9 mouse cellular contexts compared by ENCODE assay signal in genomic region chr17:8580360-8580759, GRCm38 (mm10). TPM values are rescaled to one million over a fixed set of nuclear protein-coding genes. Genes with fewer than 3 reads are reported as not detected.
A peak's percentile ranks its signal among the peaks of the same experiment; 100 is the strongest.
DNase-seq lines count a peak whose midpoint lies in the region; ATAC-seq and TF ChIP-seq lines count a peak whose summit lies in the region.
"Had no signal": no experiment of that assay in that cellular context is flagged by ENCODE, and none has a peak within 500 bp of the region (broad histone marks: within the 10 kb centered on the region; RNA-seq: fewer than 3 reads in every experiment).

No protein-coding gene starts in this region.

- H3K4me1 ChIP-seq in lung, embryonic 14.5 days (ENCODE audit: insufficient read depth), result no peaks in the 10 kb centered on the region

- CTCF ChIA-PET in Patski (lab: Charles Lee), result no interaction called here

- H3K4me2 ChIP-seq in lung, embryonic 14.5 days, result no peak overlapping the region

- intact Hi-C loops in gastrocnemius, adult 2 months (cut with DNase I), result no loop called here
- intact Hi-C loops in gastrocnemius, postnatal 14 days (cut with DNase I; ENCODE audit: low total_unique reads), result no loop called here

- no peaks in the 10 kb centered on the region for H3K36me3 ChIP-seq in lung, embryonic 14.5 days (ENCODE audit: insufficient read depth)

- H3K27me3 ChIP-seq in lung, embryonic 14.5 days (ENCODE audit: insufficient read depth, low read length), result no peaks in the 10 kb centered on the region
- no peaks in the 10 kb centered on the region for H3K27me3 ChIP-seq in Patski

- H3K27ac ChIP-seq in gastrocnemius, adult 2 months, result no peak overlapping the region
- H3K27ac ChIP-seq in lung, embryonic 14.5 days (ENCODE audit: low read depth), result no peak overlapping the region

- WGBS in lung, embryonic 14.5 days, result 62% methylated on average over 3 of the region's 3 CpGs

- no peak for ATAC-seq in lung, embryonic 14.5 days (ENCODE audit: insufficient read depth)
- no peak for ATAC-seq in Patski
- no peak for ATAC-seq in activated CD4-positive, CD25-positive, alpha-beta regulatory T cell, adult 4 months

- DNase-seq in gastrocnemius, adult 2 months, result no peak
- DNase-seq in gastrocnemius, postnatal 14 days, result no peak
- peak; percentile 44 for DNase-seq in lung, embryonic 14.5 days
- DNase-seq in lung, postnatal 25 days (ENCODE audit: low spot score), result no peak
- no peak for DNase-seq in Patski (ENCODE audit: low read depth, low spot score)
- peak; percentile 32 for DNase-seq in mesoderm, embryonic 11.5 days (ENCODE audit: low read depth, low spot score)
- DNase-seq in urinary bladder, postnatal 14 days (ENCODE audit: low spot score), result no peak

- POLR2A ChIA-PET in Patski (lab: Charles Lee), result no interaction called here

- no peak overlapping the region for H3K9ac ChIP-seq in lung, embryonic 14.5 days

- in situ Hi-C loops in Patski (cut with MboI; ENCODE audit: low pct_unique_long_range_greater_than_20kb), result no loop called here

- H3K9me3 ChIP-seq in lung, embryonic 14.5 days (ENCODE audit: low read depth, low read length), result no peaks in the 10 kb centered on the region

- TF ChIP-seq CTCF in gastrocnemius, adult 2 months (IDR thresholded peaks at IDR 0.05), result peak; percentile 59
- peak; percentile 53 for TF ChIP-seq CTCF in lung, embryonic 14.5 days (IDR thresholded peaks at IDR 0.05; ENCODE audit: low read depth)
- TF ChIP-seq CTCF in Patski (IDR thresholded peaks at IDR 0.05), result peak; percentile 60

- H3K4me3 ChIP-seq in gastrocnemius, adult 2 months, result no peak overlapping the region
- no peak overlapping the region for H3K4me3 ChIP-seq in lung, embryonic 14.5 days (ENCODE audit: low read depth, low read length)

RNA-seq across cellular contexts. Expression of gene Gm17087, which starts 13.6 kb away (rescaled TPM):
- total RNA-seq in gastrocnemius, adult 2 months (2021), result not detected
- not detected for total RNA-seq in gastrocnemius, postnatal 14 days (2021)
- polyA plus RNA-seq in lung, embryonic 14.5 days (2014; fragmentation: Nextera tagmentation; extraction: Ambion mirVana), result not detected in 2 replicates
- polyA plus RNA-seq in Patski (2021), result 0.15 TPM
- polyA plus RNA-seq in activated CD4-positive, CD25-positive, alpha-beta regulatory T cell, adult 4 months (2017; shearing (Covaris generic)), result 1 to 10 TPM in 1 of 2 experiments, not detected in 1; 4.2 TPM
- polyA plus RNA-seq: frontal cortex, adult 2 months had no signal

RNA-seq across cellular contexts. Expression of gene Pde10a, which starts 55.2 kb away (rescaled TPM):
- total RNA-seq in gastrocnemius, adult 2 months (2021), result 1 to 10 TPM; 4.0 to 6.0 TPM
- total RNA-seq in gastrocnemius, postnatal 14 days (2021), result 1 to 10 TPM; 5.2 to 6.5 TPM
- polyA plus RNA-seq in lung, embryonic 14.5 days (2014; fragmentation: Nextera tagmentation; extraction: Ambion mirVana), result 2.6 and 3.4 TPM in 2 replicates
- 7.7 TPM for polyA plus RNA-seq in Patski (2021)
- polyA plus RNA-seq in activated CD4-positive, CD25-positive, alpha-beta regulatory T cell, adult 4 months (2017; shearing (Covaris generic)), result not detected

Comparison
In these comparisons a context has a peak if more than half of its experiments do, and no peak if none do; other contexts are left out.
1. DNase-seq: peak in lung, embryonic 14.5 days (single experiment) and mesoderm, embryonic 11.5 days (single experiment); none in gastrocnemius, adult 2 months (single experiment), gastrocnemius, postnatal 14 days (single experiment), lung, postnatal 25 days (single experiment), Patski (single experiment) and urinary bladder, postnatal 14 days (single experiment).
2. Peak in every context shown above with its lines, with median percentiles within 50 percentile points of each other: CTCF ChIP-seq.